8 mouse cellular contexts compared by ENCODE assay signal in the genomic region with DNA sequence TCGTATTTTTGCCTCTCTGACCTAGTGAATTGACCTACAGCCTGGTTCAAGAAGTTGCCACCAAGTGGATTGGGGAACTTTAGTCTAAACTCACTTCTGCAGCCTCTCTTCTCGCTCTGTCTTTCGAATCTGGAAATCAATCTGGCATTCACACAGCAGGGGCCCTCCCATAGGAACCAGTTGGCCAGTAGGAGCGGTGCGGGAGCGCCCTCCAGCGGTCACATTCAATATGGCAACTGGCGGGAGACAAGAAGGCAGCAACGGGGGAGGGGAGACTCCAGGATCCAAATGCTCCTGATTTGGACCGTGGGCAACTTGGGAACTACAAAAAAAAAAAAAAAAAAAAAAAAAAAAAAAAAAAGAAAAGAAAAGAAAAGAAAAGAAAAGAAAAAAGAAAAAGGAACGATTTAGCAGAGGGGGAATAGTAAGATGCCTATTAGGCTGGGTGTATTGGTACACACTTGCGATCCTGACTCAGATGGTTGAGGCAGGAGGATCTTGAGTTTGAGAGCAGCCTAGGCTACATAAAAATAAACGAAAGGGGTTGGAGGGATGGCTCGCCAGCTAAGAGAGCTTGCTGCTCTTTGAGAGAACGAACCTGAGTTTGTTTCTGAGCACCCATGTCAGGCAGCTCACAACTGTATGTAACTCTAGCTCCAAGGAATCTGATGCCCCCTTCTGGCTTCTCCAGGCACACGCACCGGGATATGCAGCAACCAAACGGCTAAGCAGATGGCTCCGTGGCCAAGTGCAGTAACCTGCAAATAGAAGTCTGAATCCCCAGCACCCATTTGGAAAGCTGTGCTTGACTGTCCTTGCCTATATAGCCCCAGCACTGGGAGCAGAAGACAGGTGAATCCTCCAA. TPM values are rescaled to one million over a fixed set of nuclear protein-coding genes. Genes with fewer than 3 reads are reported as not detected.
DNase-seq lines count a peak whose midpoint lies in the region; ATAC-seq and TF ChIP-seq lines count a peak whose summit lies in the region.

No protein-coding gene starts in this region.

- peaks cover 74% of the 10 kb centered on the region for H3K27me3 ChIP-seq in G1E (ENCODE audit: insufficient read depth, low read length)
- peaks cover 13% of the 10 kb centered on the region for H3K27me3 ChIP-seq in hindbrain, embryonic 12.5 days

- WGBS in hindbrain, embryonic 12.5 days = 5% methylated on average over 19 of the region's 19 CpGs

- no peak overlapping the region for H3K4me3 ChIP-seq in G1E (ENCODE audit: low read depth, low read length)
- H3K4me3 ChIP-seq in hindbrain, embryonic 12.5 days = no peak overlapping the region

- peaks cover 58% of the 10 kb centered on the region for H3K4me1 ChIP-seq in G1E (ENCODE audit: insufficient read depth, low read depth, low read length)
- peaks cover 61% of the 10 kb centered on the region for H3K4me1 ChIP-seq in hindbrain, embryonic 12.5 days

- no peaks in the 10 kb centered on the region for H3K36me3 ChIP-seq in G1E (replicated peaks)
- no peaks in the 10 kb centered on the region for H3K36me3 ChIP-seq in hindbrain, embryonic 12.5 days

- TF ChIP-seq CTCF in G1E (IDR thresholded peaks at IDR 0.05; ENCODE audit: low read depth, low read length) = 0 out of 2 replicates have a peak, but pooled peaks have one; percentile 34

- H3K9ac ChIP-seq in hindbrain, embryonic 12.5 days = no peak overlapping the region

- no peak for ATAC-seq in G1E (ENCODE audit: extremely low read depth, insufficient number of reproducible peaks, low FRiP score, poor library complexity, severe bottlenecking)
- ATAC-seq in hindbrain, embryonic 12.5 days (ENCODE audit: low FRiP score) = no peak

- H3K27ac ChIP-seq in hindbrain, embryonic 12.5 days = peak overlapping the region; percentile 40; the same call in 1 of the 2 replicates

- H3K4me2 ChIP-seq in hindbrain, embryonic 12.5 days (replicated peaks) = 0 out of 2 replicates have a peak overlapping the region, but pooled peaks have one; percentile 11

- no peaks in the 10 kb centered on the region for H3K9me3 ChIP-seq in G1E (replicated peaks)
- no peaks in the 10 kb centered on the region for H3K9me3 ChIP-seq in hindbrain, embryonic 12.5 days (replicated peaks)

- peak; percentile 64 for DNase-seq in G1E (ENCODE audit: low spot score)
- peak; percentile 93 to 98 for DNase-seq in cerebellum, adult 18-20 months
- DNase-seq in frontal cortex, postnatal 10 days (ENCODE audit: low spot score in 2 of 2) = peak; percentile 88 to 95
- DNase-seq in layer of hippocampus, postnatal 14 days (ENCODE audit: low spot score in 2 of 2) = peak; percentile 97 to 98
- peak; percentile 95 for DNase-seq in lung, postnatal 25 days (ENCODE audit: low spot score)
- DNase-seq in retina, postnatal 7 days (ENCODE audit: low read depth, low spot score) = peak; percentile 90
- DNase-seq in urinary bladder, adult 18-20 months (ENCODE audit: low spot score in 2 of 2) = peak; percentile 87 to 93

RNA-seq across cellular contexts. Expression of gene Actg1, which starts 40.5 kb away (rescaled TPM):
- 128 and 155 TPM in 2 replicates for total RNA-seq in G1E (2014; fragmentation: Nextera tagmentation)
- total RNA-seq in G1E (2017) = 179 and 181 TPM in 2 replicates
- polyA plus RNA-seq in G1E (2012) = 53.9 and 112 TPM in 2 replicates
- polyA plus RNA-seq in hindbrain, embryonic 12.5 days (2016; fragmentation: Nextera tagmentation; extraction: Ambion mirVana) = 3,608 and 3,685 TPM in 2 replicates
- 1,000 to 10,000 TPM; 1,835 to 1,925 TPM for total RNA-seq in layer of hippocampus, postnatal 14 days (2021)

RNA-seq across cellular contexts. Expression of gene Fscn2, which starts 53.5 kb away (rescaled TPM):
- not detected in 2 replicates for total RNA-seq in G1E (2014; fragmentation: Nextera tagmentation)
- total RNA-seq in G1E (2017) = 0.11 TPM in 1 of 2 replicates, not detected in the other
- 0.03 TPM in 1 of 2 replicates, not detected in the other for polyA plus RNA-seq in G1E (2012)
- 1.2 and 1.3 TPM in 2 replicates for polyA plus RNA-seq in hindbrain, embryonic 12.5 days (2016; fragmentation: Nextera tagmentation; extraction: Ambion mirVana)
- total RNA-seq in layer of hippocampus, postnatal 14 days (2021) = under 1 TPM; 0.48 to 0.67 TPM

Comparison
In these comparisons a context has a peak if more than half of its experiments do, and no peak if none do; other contexts are left out.
1. RNA of gene Actg1, which starts 40.5 kb away (total RNA-seq): 1,835 to 1,925 TPM in layer of hippocampus, postnatal 14 days; 128 to 181 TPM in G1E; every median in the first group is over 10 times any median in the second.
2. Peak in every context shown above with its lines, with median percentiles within 50 percentile points of each other: DNase-seq.